Mouse (Mus musculus): ENCODE measurements around the gene Zfp940. TPM values are rescaled to one million over a fixed set of nuclear protein-coding genes. Genes with fewer than 3 reads are reported as not detected.

The Zfp940 gene
- polyA plus RNA-seq (2014; fragmentation: Illumina TruSeq; extraction: RNeasy Lipid Tissue Mini Kit (QIAGEN cat#74804); ENCODE audit: insufficient read depth, low read depth, low replicate concordance), result 1.3 TPM

GRCm38 (mm10) chr7:29853219-29853842 is at the start of gene Zfp940:
TSS of gene Zfp940 (minus strand) at chr7:29853669.

GRCm38 (mm10) chr7:29859532-29860517 is 6.4 kb upstream of the Zfp940 start, which contains the start of gene Zfp420:
TSS of gene Zfp420 (plus strand) at chr7:29859979.

GRCm38 (mm10) chr7:29815910-29816429 is 37.5 kb downstream of the Zfp940 start, which contains the start of gene Zfp790:
TSS of gene Zfp790 (plus strand) at chr7:29816114.

GRCm38 (mm10) chr7:29783871-29784551 is 69.5 kb downstream of the Zfp940 start, which contains the start of gene Zfp30:
TSS of gene Zfp30 (plus strand) at chr7:29783998.

Other genes starting within 250 kb of the Zfp940 start
- gene Catsperg2, start 126.6 kb downstream of the Zfp940 start, polyA plus RNA-seq (2014; fragmentation: Illumina TruSeq; extraction: RNeasy Lipid Tissue Mini Kit (QIAGEN cat#74804); ENCODE audit: insufficient read depth, low read depth, low replicate concordance), result not detected
- gene Zfp84, start 85.1 kb downstream of the Zfp940 start, polyA plus RNA-seq (2014; fragmentation: Illumina TruSeq; extraction: RNeasy Lipid Tissue Mini Kit (QIAGEN cat#74804); ENCODE audit: insufficient read depth, low read depth, low replicate concordance), result 3.6 TPM
- 1.2 TPM for gene Zfp30, start 69.7 kb downstream of the Zfp940 start, polyA plus RNA-seq (2014; fragmentation: Illumina TruSeq; extraction: RNeasy Lipid Tissue Mini Kit (QIAGEN cat#74804); ENCODE audit: insufficient read depth, low read depth, low replicate concordance)
- 5.0 TPM for gene Zfp790, start 37.6 kb downstream of the Zfp940 start, polyA plus RNA-seq (2014; fragmentation: Illumina TruSeq; extraction: RNeasy Lipid Tissue Mini Kit (QIAGEN cat#74804); ENCODE audit: insufficient read depth, low read depth, low replicate concordance)
- gene Zfp420, start 6.3 kb upstream of the Zfp940 start, polyA plus RNA-seq (2014; fragmentation: Illumina TruSeq; extraction: RNeasy Lipid Tissue Mini Kit (QIAGEN cat#74804); ENCODE audit: insufficient read depth, low read depth, low replicate concordance), result 3.3 TPM
- gene Zfp27, start 52.9 kb upstream of the Zfp940 start, polyA plus RNA-seq (2014; fragmentation: Illumina TruSeq; extraction: RNeasy Lipid Tissue Mini Kit (QIAGEN cat#74804); ENCODE audit: insufficient read depth, low read depth, low replicate concordance), result 2.4 TPM
- gene Zfp383, start 54.6 kb upstream of the Zfp940 start, polyA plus RNA-seq (2014; fragmentation: Illumina TruSeq; extraction: RNeasy Lipid Tissue Mini Kit (QIAGEN cat#74804); ENCODE audit: insufficient read depth, low read depth, low replicate concordance), result 4.4 TPM
- 4.0 TPM for gene Zfp74, start 100.4 kb upstream of the Zfp940 start, polyA plus RNA-seq (2014; fragmentation: Illumina TruSeq; extraction: RNeasy Lipid Tissue Mini Kit (QIAGEN cat#74804); ENCODE audit: insufficient read depth, low read depth, low replicate concordance)
- 2.4 TPM for gene Zfp568, start 130.3 kb upstream of the Zfp940 start, polyA plus RNA-seq (2014; fragmentation: Illumina TruSeq; extraction: RNeasy Lipid Tissue Mini Kit (QIAGEN cat#74804); ENCODE audit: insufficient read depth, low read depth, low replicate concordance)
- gene Zfp14, start 197.7 kb upstream of the Zfp940 start, polyA plus RNA-seq (2014; fragmentation: Illumina TruSeq; extraction: RNeasy Lipid Tissue Mini Kit (QIAGEN cat#74804); ENCODE audit: insufficient read depth, low read depth, low replicate concordance), result 2.8 TPM
- gene Zfp82, start 219.2 kb upstream of the Zfp940 start, polyA plus RNA-seq (2014; fragmentation: Illumina TruSeq; extraction: RNeasy Lipid Tissue Mini Kit (QIAGEN cat#74804); ENCODE audit: insufficient read depth, low read depth, low replicate concordance), result 3.7 TPM
- not detected for gene Gm26920, start 236.7 kb upstream of the Zfp940 start, polyA plus RNA-seq (2014; fragmentation: Illumina TruSeq; extraction: RNeasy Lipid Tissue Mini Kit (QIAGEN cat#74804); ENCODE audit: insufficient read depth, low read depth, low replicate concordance)
- 3.7 TPM for gene Zfp566, start 236.9 kb upstream of the Zfp940 start, polyA plus RNA-seq (2014; fragmentation: Illumina TruSeq; extraction: RNeasy Lipid Tissue Mini Kit (QIAGEN cat#74804); ENCODE audit: insufficient read depth, low read depth, low replicate concordance)
- gene Zfp260, start 241.1 kb upstream of the Zfp940 start, polyA plus RNA-seq (2014; fragmentation: Illumina TruSeq; extraction: RNeasy Lipid Tissue Mini Kit (QIAGEN cat#74804); ENCODE audit: insufficient read depth, low read depth, low replicate concordance), result 34.1 TPM

Data from lung, adult 10 weeks (tissue).